Mouse (Mus musculus) lung, adult 18-20 months (tissue): ENCODE data around the gene Grid2ip.

Experiments
- DNase-seq, 2 experiments: peaks; one replicate each; pipeline ENCODE4 v3.0.0; 2022; ENCODE audit warnings: mixed read lengths in 2 of 2

Gene Grid2ip

GRCm38 (mm10) chr5:143421484-143421883 is 64.3 kb downstream of the Grid2ip start:
- DNase-seq, result no peak

GRCm38 (mm10) chr5:143422990-143423389 is 65.9 kb downstream of the Grid2ip start:
- DNase-seq, result no peak

- DNase-seq, result peak; percentile 54 to 60
Measured at GRCm38 (mm10) chr5:143423899-143424519, 66.9 kb downstream of the Grid2ip start.

GRCm38 (mm10) chr5:143434421-143434820 is 77.3 kb downstream of the Grid2ip start:
- DNase-seq, result peak; percentile 67 to 77

- no peak for DNase-seq
Measured at GRCm38 (mm10) chr5:143441298-143441697, 84.2 kb downstream of the Grid2ip start.

- DNase-seq, result no peak
Measured at GRCm38 (mm10) chr5:143441753-143442152, 84.6 kb downstream of the Grid2ip start.
